Comparison of ENCODE assay signal across 8 mouse cellular contexts in the genomic region with DNA sequence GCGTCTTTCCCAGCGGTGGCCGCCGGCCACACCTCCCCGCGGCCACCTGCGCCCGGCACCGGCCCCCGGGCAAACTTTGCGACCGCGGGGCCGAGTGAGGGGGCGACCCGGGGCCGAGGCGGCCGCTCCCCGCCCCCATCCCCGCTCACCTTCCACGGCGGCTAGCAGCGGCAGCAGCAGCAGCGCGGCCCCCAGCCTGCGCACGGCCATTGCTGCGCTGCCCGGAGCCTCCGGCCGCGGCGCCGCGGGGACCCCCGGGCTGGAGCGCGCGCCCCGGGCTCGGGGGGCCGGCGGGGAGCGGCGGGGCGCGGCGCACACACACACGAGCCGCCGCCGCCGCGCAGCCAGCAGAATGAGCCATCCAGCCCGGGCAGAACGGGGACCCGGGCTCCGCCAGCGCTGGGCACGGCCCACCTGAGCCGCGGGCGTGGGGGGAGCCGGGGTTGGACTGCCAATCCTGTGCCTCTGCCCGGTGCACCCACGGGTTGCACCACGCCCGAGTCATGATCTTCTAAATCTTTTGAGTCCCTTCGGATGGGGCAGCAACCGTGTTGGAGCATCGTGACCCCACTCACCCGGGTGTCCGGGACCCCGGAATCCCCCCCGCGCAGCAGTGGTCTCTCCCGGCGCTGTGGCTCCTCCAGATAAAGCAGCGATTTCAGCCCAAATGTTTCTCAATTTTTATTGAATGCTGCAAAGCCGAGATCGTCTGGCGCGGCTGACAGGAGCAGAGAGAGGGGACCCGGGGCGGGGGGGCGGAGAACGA. TPM values are rescaled to one million over a fixed set of nuclear protein-coding genes. Genes with fewer than 3 reads are reported as not detected.
DNase-seq lines count a peak whose midpoint lies in the region; TF ChIP-seq lines count a peak whose summit lies in the region.

A gene (minus strand): TSS at position 368 of the 766 bp plus-strand sequence.

- H3K4me3 ChIP-seq in left cerebral cortex, adult 2 months: peak within 1 kb of the TSS; percentile 72

- DNase-seq in adrenal gland, adult 18-20 months (ENCODE audit: low spot score in 2 of 2): peak; percentile 73 to 78
- DNase-seq in embryo, embryonic 10.5 days (ENCODE audit: low spot score): peak; percentile 80
- DNase-seq in gastrocnemius, postnatal 36 days: peak; percentile 48 to 55
- peak; percentile 50 for DNase-seq in induced T-regulatory cell, adult 2 months (ENCODE audit: low read depth)
- peak; percentile 76 to 79 for DNase-seq in left cerebral cortex, adult 2 months (ENCODE audit: extremely low spot score in 1 of 2, low spot score in 2 of 2)
- DNase-seq in lung, postnatal 4 days: peak; percentile 71 to 78
- DNase-seq in right cerebral cortex, postnatal 10 days (ENCODE audit: low spot score in 2 of 2): peak; percentile 82 to 85
- DNase-seq in urinary bladder, postnatal 4 days (ENCODE audit: low spot score in 2 of 2): peak; percentile 68 to 76

- peak within 1 kb of the TSS; percentile 99 for H3K27ac ChIP-seq in left cerebral cortex, adult 2 months

- TF ChIP-seq CTCF in left cerebral cortex, adult 2 months (IDR thresholded peaks at IDR 0.05): no peak

- intact Hi-C loops in gastrocnemius, postnatal 36 days (cut with DNase I): no loop called here
- intact Hi-C loops in left cerebral cortex, adult 2 months (cut with DNase I): no loop called here

RNA-seq across cellular contexts. Expression of the gene that starts here (rescaled TPM):
- total RNA-seq in adrenal gland, adult 18-20 months (2021): 10 to 100 TPM; 16.9 to 22.8 TPM
- under 1 TPM; 0.87 to 0.94 TPM for total RNA-seq in gastrocnemius, postnatal 36 days (2021)
- total RNA-seq in left cerebral cortex, adult 2 months (2021): 10 to 100 TPM; 17.0 to 18.3 TPM

Comparison
In these comparisons a context has a peak if more than half of its experiments do, and no peak if none do; other contexts are left out.
1. Peak in every context shown above with its lines: DNase-seq, H3K4me3 ChIP-seq and H3K27ac ChIP-seq.
2. RNA of the gene that starts here (total RNA-seq): 16.9 to 22.8 TPM in adrenal gland, adult 18-20 months and 17.0 to 18.3 TPM in left cerebral cortex, adult 2 months; 0.87 to 0.94 TPM in gastrocnemius, postnatal 36 days; every median in the first group is over 4 times any median in the second.
3. Peak in DNase-seq in gastrocnemius, postnatal 36 days; RNA of the gene not detected or under 1 TPM.